Mouse (Mus musculus): ENCODE data around the gene Spock1. TPM values are rescaled to one million over a fixed set of nuclear protein-coding genes. Genes with fewer than 3 reads are reported as not detected.

The Spock1 gene
- polyA plus RNA-seq, 1 experiment from 2014 or later = 0.70 TPM

- Histone ChIP-seq H3K9me3 (replicated peaks) (peaks cover 7% of the 10 kb centered on the region), H3K4me3 (no peak overlapping the region), H3K27me3 (replicated peaks) (no peaks in the 10 kb centered on the region), H3K36me3 (no peaks in the 10 kb centered on the region), H3K9ac (no peak overlapping the region), H3K4me2 (no peak overlapping the region), H3K4me1 (replicated peaks) (no peaks in the 10 kb centered on the region), H3K27ac (ENCODE audit: poor library complexity, severe bottlenecking) (no peak overlapping the region)
- 70% methylated on average over 3 of the region's 3 CpGs for WGBS
- ATAC-seq (ENCODE audit: insufficient number of reproducible peaks, low FRiP score) = no peak
Observed at GRCm38 (mm10) chr13:57778524-57778923, 129.6 kb downstream of the Spock1 start.

GRCm38 (mm10) chr13:57771998-57772397, 136.1 kb downstream of the Spock1 start:
- WGBS = 75% methylated on average over 6 of the region's 6 CpGs
- Histone ChIP-seq H3K27ac (ENCODE audit: poor library complexity, severe bottlenecking) (no peak overlapping the region), H3K36me3 (no peaks in the 10 kb centered on the region), H3K9ac (no peak overlapping the region), H3K4me2 (no peak overlapping the region), H3K4me1 (replicated peaks) (no peaks in the 10 kb centered on the region), H3K27me3 (replicated peaks) (no peaks in the 10 kb centered on the region), H3K9me3 (replicated peaks) (peaks cover 4% of the 10 kb centered on the region; the same call in 1 of the 2 replicates), H3K4me3 (no peak overlapping the region)
- ATAC-seq (ENCODE audit: insufficient number of reproducible peaks, low FRiP score) = no peak

- Histone ChIP-seq H3K27me3 (replicated peaks) (no peaks in the 10 kb centered on the region), H3K4me2 (no peak overlapping the region), H3K9me3 (replicated peaks) (peaks cover 4% of the 10 kb centered on the region; the same call in 1 of the 2 replicates), H3K4me1 (replicated peaks) (no peaks in the 10 kb centered on the region), H3K4me3 (no peak overlapping the region), H3K36me3 (no peaks in the 10 kb centered on the region), H3K9ac (no peak overlapping the region), H3K27ac (ENCODE audit: poor library complexity, severe bottlenecking) (no peak overlapping the region)
- 57% methylated on average over 3 of the region's 3 CpGs for whole genome bisulfite sequencing
- ATAC-seq (ENCODE audit: insufficient number of reproducible peaks, low FRiP score) = no peak
Observed at GRCm38 (mm10) chr13:57766721-57767120, 141.4 kb downstream of the Spock1 start.

GRCm38 (mm10) chr13:57761122-57761521, 147.0 kb downstream of the Spock1 start:
- Histone ChIP-seq H3K4me3 (no peak overlapping the region), H3K9me3 (replicated peaks) (no peaks in the 10 kb centered on the region), H3K36me3 (no peaks in the 10 kb centered on the region), H3K4me1 (replicated peaks) (no peaks in the 10 kb centered on the region), H3K27ac (ENCODE audit: poor library complexity, severe bottlenecking) (no peak overlapping the region), H3K9ac (no peak overlapping the region), H3K27me3 (replicated peaks) (no peaks in the 10 kb centered on the region), H3K4me2 (no peak overlapping the region)
- WGBS = 86% methylated on average over 5 of the region's 5 CpGs
- ATAC-seq (ENCODE audit: insufficient number of reproducible peaks, low FRiP score) = no peak

- ATAC-seq (ENCODE audit: insufficient number of reproducible peaks, low FRiP score) = no peak
- H3K4me2 ChIP-seq = no peak overlapping the region
- no peak overlapping the region for H3K9ac ChIP-seq
- H3K4me1 ChIP-seq (replicated peaks) = no peaks in the 10 kb centered on the region
- H3K27me3 ChIP-seq (replicated peaks) = no peaks in the 10 kb centered on the region
- WGBS = 89% methylated on average over 3 of the region's 3 CpGs
- no peak overlapping the region for H3K27ac ChIP-seq (ENCODE audit: poor library complexity, severe bottlenecking)
- no peak overlapping the region for H3K4me3 ChIP-seq
- H3K36me3 ChIP-seq = no peaks in the 10 kb centered on the region
- H3K9me3 ChIP-seq (replicated peaks) = no peaks in the 10 kb centered on the region
Observed at GRCm38 (mm10) chr13:57760618-57761017, 147.5 kb downstream of the Spock1 start.

- no peak for ATAC-seq (ENCODE audit: insufficient number of reproducible peaks, low FRiP score)
- H3K4me1 ChIP-seq (replicated peaks) = no peaks in the 10 kb centered on the region
- H3K36me3 ChIP-seq = no peaks in the 10 kb centered on the region
- peaks cover 10% of the 10 kb centered on the region; the same call in 1 of the 2 replicates for H3K9me3 ChIP-seq (replicated peaks)
- H3K27ac ChIP-seq (ENCODE audit: poor library complexity, severe bottlenecking) = no peak overlapping the region
- no peaks in the 10 kb centered on the region for H3K27me3 ChIP-seq (replicated peaks)
- no peak overlapping the region for H3K9ac ChIP-seq
- H3K4me3 ChIP-seq = no peak overlapping the region
- WGBS = 80% methylated on average over 3 of the region's 3 CpGs
- H3K4me2 ChIP-seq = no peak overlapping the region
Observed at GRCm38 (mm10) chr13:57756316-57756715, 151.8 kb downstream of the Spock1 start.

- Histone ChIP-seq H3K9me3 (replicated peaks) (peaks cover 15% of the 10 kb centered on the region), H3K27me3 (replicated peaks) (no peaks in the 10 kb centered on the region), H3K4me2 (no peak overlapping the region), H3K9ac (no peak overlapping the region), H3K4me3 (no peak overlapping the region), H3K4me1 (replicated peaks) (no peaks in the 10 kb centered on the region), H3K27ac (ENCODE audit: poor library complexity, severe bottlenecking) (no peak overlapping the region), H3K36me3 (no peaks in the 10 kb centered on the region)
- WGBS = 62% methylated on average over 7 of the region's 7 CpGs
- 0 out of 2 replicates have a peak, but pooled peaks have one; percentile 36 for ATAC-seq (ENCODE audit: insufficient number of reproducible peaks, low FRiP score)
Observed at GRCm38 (mm10) chr13:57750831-57751230, 157.3 kb downstream of the Spock1 start.

GRCm38 (mm10) chr13:57744667-57745066, 163.5 kb downstream of the Spock1 start:
- Histone ChIP-seq H3K36me3 (no peaks in the 10 kb centered on the region), H3K9ac (no peak overlapping the region), H3K27me3 (replicated peaks) (no peaks in the 10 kb centered on the region), H3K27ac (ENCODE audit: poor library complexity, severe bottlenecking) (no peak overlapping the region), H3K4me2 (no peak overlapping the region), H3K9me3 (replicated peaks) (peaks cover 5% of the 10 kb centered on the region), H3K4me3 (no peak overlapping the region), H3K4me1 (replicated peaks) (peaks cover 10% of the 10 kb centered on the region)
- 68% methylated on average over 3 of the region's 3 CpGs for WGBS
- no peak for ATAC-seq (ENCODE audit: insufficient number of reproducible peaks, low FRiP score)

- Histone ChIP-seq H3K27me3 (replicated peaks) (no peaks in the 10 kb centered on the region), H3K36me3 (no peaks in the 10 kb centered on the region), H3K9me3 (replicated peaks) (no peaks in the 10 kb centered on the region), H3K4me2 (no peak overlapping the region), H3K4me3 (no peak overlapping the region), H3K9ac (no peak overlapping the region), H3K27ac (ENCODE audit: poor library complexity, severe bottlenecking) (no peak overlapping the region), H3K4me1 (replicated peaks) (peaks cover 10% of the 10 kb centered on the region)
- no peak for ATAC-seq (ENCODE audit: insufficient number of reproducible peaks, low FRiP score)
- WGBS = 72% methylated on average over 6 of the region's 6 CpGs
Observed at GRCm38 (mm10) chr13:57741186-57741585, 166.9 kb downstream of the Spock1 start.

- no peak overlapping the region for H3K27ac ChIP-seq (ENCODE audit: poor library complexity, severe bottlenecking)
- no peaks in the 10 kb centered on the region for H3K36me3 ChIP-seq
- ATAC-seq (ENCODE audit: insufficient number of reproducible peaks, low FRiP score) = no peak
- no peaks in the 10 kb centered on the region for H3K9me3 ChIP-seq (replicated peaks)
- H3K27me3 ChIP-seq (replicated peaks) = no peaks in the 10 kb centered on the region
- peaks cover 10% of the 10 kb centered on the region for H3K4me1 ChIP-seq (replicated peaks)
- no peak overlapping the region for H3K4me3 ChIP-seq
- no peak overlapping the region for H3K4me2 ChIP-seq
- no peak overlapping the region for H3K9ac ChIP-seq
- 41% methylated on average over 5 of the region's 5 CpGs for WGBS
Observed at GRCm38 (mm10) chr13:57740473-57740872, 167.7 kb downstream of the Spock1 start.

GRCm38 (mm10) chr13:57736060-57736459, 172.1 kb downstream of the Spock1 start:
- Histone ChIP-seq H3K4me3 (no peak overlapping the region), H3K27ac (ENCODE audit: poor library complexity, severe bottlenecking) (no peak overlapping the region), H3K27me3 (replicated peaks) (no peaks in the 10 kb centered on the region), H3K4me1 (replicated peaks) (peaks cover 10% of the 10 kb centered on the region), H3K9ac (no peak overlapping the region), H3K36me3 (no peaks in the 10 kb centered on the region), H3K9me3 (replicated peaks) (no peaks in the 10 kb centered on the region), H3K4me2 (no peak overlapping the region)
- 79% methylated on average over 7 of the region's 7 CpGs for WGBS
- no peak for ATAC-seq (ENCODE audit: insufficient number of reproducible peaks, low FRiP score)

- Histone ChIP-seq H3K4me2 (no peak overlapping the region), H3K9me3 (replicated peaks) (no peaks in the 10 kb centered on the region; the same call in 1 of the 2 replicates), H3K27ac (ENCODE audit: poor library complexity, severe bottlenecking) (no peak overlapping the region), H3K36me3 (no peaks in the 10 kb centered on the region), H3K4me1 (replicated peaks) (no peaks in the 10 kb centered on the region), H3K4me3 (no peak overlapping the region), H3K27me3 (replicated peaks) (no peaks in the 10 kb centered on the region), H3K9ac (no peak overlapping the region)
- WGBS = 91% methylated on average over 4 of the region's 4 CpGs
- ATAC-seq (ENCODE audit: insufficient number of reproducible peaks, low FRiP score) = no peak
Observed at GRCm38 (mm10) chr13:57734549-57734948, 173.6 kb downstream of the Spock1 start.

All from heart, embryonic 12.5 days (tissue).